Mouse (Mus musculus): ENCODE results near the gene Mical3. TPM values are rescaled to one million over a fixed set of nuclear protein-coding genes. Genes with fewer than 3 reads are reported as not detected.

The Mical3 gene
- polyA plus RNA-seq, 1 experiment from 2014 or later: 11.5 TPM

DNA sequence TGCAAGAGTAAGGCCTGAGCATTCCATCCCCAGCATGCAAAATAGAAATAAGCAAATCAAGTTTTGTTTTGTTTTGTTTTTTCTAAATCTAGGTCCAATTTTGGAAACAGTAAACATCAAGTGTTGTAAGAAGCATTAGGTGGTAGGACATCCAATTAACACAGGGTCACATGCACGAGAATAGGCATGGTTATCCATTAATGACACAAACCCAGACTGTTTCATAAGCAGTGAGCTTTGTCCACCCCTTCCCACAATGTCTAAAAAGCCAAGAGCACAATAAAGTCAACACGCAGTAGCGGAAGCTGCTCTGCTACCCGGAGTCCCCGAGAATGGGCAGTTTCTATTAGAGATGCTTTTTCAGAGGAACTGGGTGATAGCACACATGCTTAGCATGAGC lies 225.7 kb downstream of the Mical3 start:
- Histone ChIP-seq H3K9ac (ENCODE audit: low read length) (no peak overlapping the region), H3K4me1 (ENCODE audit: control insufficient read depth, insufficient read depth, low read length) (no peaks in the 10 kb centered on the region; the same call in 1 of the 2 replicates), H3K36me3 (ENCODE audit: control insufficient read depth, insufficient read depth, low read length) (no peaks in the 10 kb centered on the region), H3K4me3 (replicated peaks; ENCODE audit: low read length) (no peak overlapping the region), H3K4me2 (ENCODE audit: low read depth, low read length) (no peak overlapping the region), H3K27me3 (ENCODE audit: control insufficient read depth, insufficient read depth, low read length) (no peaks in the 10 kb centered on the region), H3K9me3 (replicated peaks; ENCODE audit: control insufficient read depth, low read length) (no peaks in the 10 kb centered on the region), H3K27ac (ENCODE audit: low read length) (no peak overlapping the region)
- ATAC-seq (ENCODE audit: insufficient read depth, low FRiP score): no peak
- 83% methylated on average over 5 of the region's 5 CpGs for WGBS

DNA sequence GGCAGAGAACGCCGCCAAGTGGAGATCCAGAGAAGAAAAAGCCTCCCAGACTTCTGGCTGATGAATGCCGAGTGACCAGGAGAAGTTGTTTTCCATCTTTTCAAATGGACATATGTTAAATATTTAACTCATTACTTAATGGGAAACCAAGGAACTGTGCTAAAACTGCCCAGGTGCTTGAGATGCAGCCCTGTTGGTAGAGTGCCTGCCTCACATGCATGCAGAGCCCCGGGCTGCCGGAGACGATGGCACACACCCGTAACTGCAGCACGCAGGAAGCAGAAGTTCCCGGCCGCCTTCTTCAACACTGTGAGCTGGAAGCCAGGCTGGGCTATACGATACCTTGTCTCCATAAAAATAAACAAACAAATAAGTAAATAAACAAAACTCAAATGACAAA lies 226.8 kb downstream of the Mical3 start:
- Histone ChIP-seq H3K4me1 (ENCODE audit: control insufficient read depth, insufficient read depth, low read length) (no peaks in the 10 kb centered on the region; the same call in 1 of the 2 replicates), H3K9me3 (replicated peaks; ENCODE audit: control insufficient read depth, low read length) (no peaks in the 10 kb centered on the region), H3K4me2 (ENCODE audit: low read depth, low read length) (no peak overlapping the region), H3K36me3 (ENCODE audit: control insufficient read depth, insufficient read depth, low read length) (no peaks in the 10 kb centered on the region), H3K9ac (ENCODE audit: low read length) (no peak overlapping the region), H3K27ac (ENCODE audit: low read length) (no peak overlapping the region), H3K27me3 (ENCODE audit: control insufficient read depth, insufficient read depth, low read length) (no peaks in the 10 kb centered on the region), H3K4me3 (replicated peaks; ENCODE audit: low read length) (no peak overlapping the region)
- WGBS: 82% methylated on average over 11 of the region's 11 CpGs
- ATAC-seq (ENCODE audit: insufficient read depth, low FRiP score): no peak; the same call in 1 of the 2 replicates

DNA sequence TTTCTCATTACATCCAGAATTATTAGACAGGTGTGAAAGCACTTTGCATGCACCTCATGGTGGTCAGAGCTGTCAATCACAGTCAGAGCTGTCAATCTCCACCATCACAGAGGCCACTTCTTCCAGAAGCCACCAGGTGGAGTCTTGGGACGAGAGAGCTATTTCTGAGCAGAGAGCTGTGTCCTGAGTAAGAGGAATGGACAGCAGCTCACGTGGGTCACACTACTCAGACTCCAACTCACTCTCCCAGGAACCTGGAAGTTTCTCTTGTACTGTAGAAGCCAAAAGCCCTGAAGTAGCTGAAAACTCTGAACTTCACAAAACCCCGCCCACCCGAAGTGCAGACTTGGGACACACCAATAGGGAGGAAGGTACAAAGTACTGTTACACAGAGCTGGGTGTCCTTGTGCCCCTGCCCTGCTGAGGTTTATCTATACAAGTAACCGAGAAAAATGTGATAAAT lies 227.3 kb downstream of the Mical3 start:
- Histone ChIP-seq H3K4me2 (ENCODE audit: low read depth, low read length) (no peak overlapping the region), H3K9ac (ENCODE audit: low read length) (no peak overlapping the region), H3K4me1 (ENCODE audit: control insufficient read depth, insufficient read depth, low read length) (no peaks in the 10 kb centered on the region; the same call in 1 of the 2 replicates), H3K9me3 (replicated peaks; ENCODE audit: control insufficient read depth, low read length) (no peaks in the 10 kb centered on the region), H3K27ac (ENCODE audit: low read length) (no peak overlapping the region), H3K27me3 (ENCODE audit: control insufficient read depth, insufficient read depth, low read length) (no peaks in the 10 kb centered on the region), H3K4me3 (replicated peaks; ENCODE audit: low read length) (no peak overlapping the region), H3K36me3 (ENCODE audit: control insufficient read depth, insufficient read depth, low read length) (no peaks in the 10 kb centered on the region)
- peak; percentile 57; the same call in 1 of the 2 replicates for ATAC-seq (ENCODE audit: insufficient read depth, low FRiP score)
- 45% methylated on average over 5 of the region's 5 CpGs for WGBS

DNA sequence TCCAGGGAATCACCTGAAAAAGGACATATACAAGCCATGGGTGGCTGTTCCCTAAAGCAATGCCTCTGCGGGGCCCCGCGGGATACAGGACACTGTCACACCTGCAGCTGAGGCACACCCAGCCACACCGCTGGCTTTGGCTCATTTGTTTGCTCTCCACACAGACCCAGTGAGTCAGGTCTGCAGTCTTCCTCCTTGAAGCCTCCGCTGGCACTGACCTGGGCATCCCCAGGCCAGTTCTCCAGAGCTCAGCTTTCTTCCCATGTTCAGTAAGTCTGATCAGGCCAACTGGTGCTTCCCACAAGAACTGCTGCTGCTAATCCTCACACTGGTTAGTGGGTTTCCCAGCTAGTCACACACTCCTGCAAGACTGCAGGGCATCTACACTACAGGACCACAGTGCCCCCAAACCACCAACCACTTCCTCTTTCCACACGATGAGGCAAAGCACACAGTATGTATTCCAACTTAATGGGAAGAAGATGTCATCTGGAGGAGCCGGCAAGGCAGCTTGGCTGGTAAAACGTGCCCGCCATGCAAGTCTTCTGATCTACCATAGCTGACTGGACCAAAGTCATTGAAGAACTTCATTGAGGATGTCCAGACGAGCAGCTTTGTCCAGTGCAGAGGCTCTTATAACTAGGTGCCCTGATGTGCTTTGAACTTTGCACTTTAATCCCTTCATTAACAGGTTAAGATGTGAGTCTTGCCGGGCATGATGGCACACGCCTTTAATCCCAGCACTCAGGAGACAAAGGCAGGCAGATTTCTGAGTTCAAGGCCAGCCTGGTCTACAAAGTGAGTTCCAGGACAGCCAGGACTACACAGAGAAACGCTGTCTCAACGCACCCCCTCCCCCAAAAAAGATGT lies 228.8 kb downstream of the Mical3 start:
- H3K9me3 ChIP-seq (replicated peaks; ENCODE audit: control insufficient read depth, low read length): no peaks in the 10 kb centered on the region
- no peak overlapping the region for H3K9ac ChIP-seq (ENCODE audit: low read length)
- no peak overlapping the region for H3K4me2 ChIP-seq (ENCODE audit: low read depth, low read length)
- H3K27me3 ChIP-seq (ENCODE audit: control insufficient read depth, insufficient read depth, low read length): no peaks in the 10 kb centered on the region
- no peaks in the 10 kb centered on the region; the same call in 1 of the 2 replicates for H3K4me1 ChIP-seq (ENCODE audit: control insufficient read depth, insufficient read depth, low read length)
- 77% methylated on average over 14 of the region's 14 CpGs for WGBS
- no peak for ATAC-seq (ENCODE audit: insufficient read depth, low FRiP score)
- no peaks in the 10 kb centered on the region for H3K36me3 ChIP-seq (ENCODE audit: control insufficient read depth, insufficient read depth, low read length)
- H3K4me3 ChIP-seq (replicated peaks; ENCODE audit: low read length): no peak overlapping the region
- no peak overlapping the region for H3K27ac ChIP-seq (ENCODE audit: low read length)

DNA sequence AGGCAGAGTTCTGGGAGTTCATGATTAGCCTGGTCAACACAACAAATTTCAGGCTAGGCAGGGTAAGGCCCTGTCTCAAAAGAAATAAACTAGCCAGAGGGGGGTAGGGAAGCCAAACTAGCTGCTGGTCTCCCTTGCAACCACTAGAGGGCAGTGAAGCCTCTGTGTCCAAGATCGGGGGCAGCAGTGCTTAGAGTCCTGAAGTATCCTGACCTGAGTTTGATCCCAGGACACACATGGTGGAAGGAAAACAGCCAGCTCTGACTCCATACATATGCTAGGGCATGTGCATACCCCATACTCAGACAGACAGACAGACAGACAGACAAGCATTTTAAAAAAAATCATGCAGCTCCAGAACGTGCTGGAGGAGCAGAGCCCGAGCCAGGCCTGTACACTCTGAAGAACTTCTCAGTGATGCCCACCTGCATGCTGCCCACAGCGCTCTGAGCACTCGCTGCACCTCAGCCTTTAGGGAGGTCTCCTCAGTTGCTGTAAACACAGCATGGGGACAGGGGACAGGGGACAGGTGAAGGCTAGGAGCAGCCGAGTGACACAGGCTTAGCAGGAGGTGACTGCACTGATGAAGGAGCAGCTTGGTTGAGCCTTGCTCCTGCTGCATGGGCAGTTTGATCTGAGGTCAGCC lies 232.5 kb downstream of the Mical3 start:
- ATAC-seq (ENCODE audit: insufficient read depth, low FRiP score): no peak
- 67% methylated on average over 6 of the region's 6 CpGs for WGBS
- no peak overlapping the region for H3K4me2 ChIP-seq (ENCODE audit: low read depth, low read length)

DNA sequence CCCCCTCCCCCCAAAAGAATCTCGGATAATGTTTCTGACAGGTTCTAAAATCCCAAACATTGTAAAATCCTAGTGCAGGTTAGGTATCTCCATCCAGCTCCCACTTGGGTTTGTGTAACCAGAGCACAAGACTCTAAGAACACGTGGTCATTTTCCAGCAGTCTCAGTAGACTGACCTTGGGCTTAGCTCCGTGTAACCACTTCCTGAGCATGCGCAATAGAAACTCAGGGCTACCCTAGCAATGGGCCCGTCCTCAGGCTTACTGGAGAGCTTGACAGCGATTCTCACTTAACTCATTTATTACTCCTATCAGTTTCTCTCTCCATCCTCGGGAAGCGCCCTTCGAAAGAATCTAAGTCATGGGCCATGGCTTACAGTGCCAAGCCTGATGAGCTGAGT lies 236.3 kb downstream of the Mical3 start:
- WGBS: 77% methylated on average over 9 of the region's 9 CpGs
- ATAC-seq (ENCODE audit: insufficient read depth, low FRiP score): no peak

More for the DNA sequence above, 232.5 kb downstream of the Mical3 start:
- Histone ChIP-seq H3K4me1 (ENCODE audit: control insufficient read depth, insufficient read depth, low read length) (no peaks in the 10 kb centered on the region; the same call in 1 of the 2 replicates), H3K27ac (ENCODE audit: low read length) (no peak overlapping the region), H3K4me3 (replicated peaks; ENCODE audit: low read length) (no peak overlapping the region), H3K27me3 (ENCODE audit: control insufficient read depth, insufficient read depth, low read length) (no peaks in the 10 kb centered on the region), H3K36me3 (ENCODE audit: control insufficient read depth, insufficient read depth, low read length) (0 out of 2 replicates have a peak, but pooled peaks cover 5% of the 10 kb centered on the region), H3K9ac (ENCODE audit: low read length) (no peak overlapping the region), H3K9me3 (replicated peaks; ENCODE audit: control insufficient read depth, low read length) (no peaks in the 10 kb centered on the region)

DNA sequence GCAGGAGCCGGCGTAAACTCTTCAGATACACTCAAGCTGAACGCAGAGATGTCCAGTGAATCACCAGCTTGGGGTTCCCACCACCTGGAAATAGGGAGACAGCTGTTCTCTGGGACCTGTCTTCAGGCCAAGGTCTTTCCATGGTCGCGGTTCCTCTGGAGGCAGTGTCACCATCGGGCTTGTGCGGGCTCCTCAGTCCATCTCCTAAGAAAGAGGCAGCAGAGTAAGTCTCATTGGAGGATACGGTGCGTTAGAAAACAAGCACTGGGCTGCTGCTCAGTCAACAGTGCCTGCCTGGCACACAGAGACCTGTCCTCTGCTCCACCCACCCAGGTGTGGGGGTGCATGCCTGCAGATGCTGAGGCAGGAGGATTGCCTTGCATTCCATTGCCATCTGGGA lies 236.7 kb downstream of the Mical3 start:
- H3K27me3 ChIP-seq (ENCODE audit: control insufficient read depth, insufficient read depth, low read length): no peaks in the 10 kb centered on the region
- H3K9me3 ChIP-seq (replicated peaks; ENCODE audit: control insufficient read depth, low read length): no peaks in the 10 kb centered on the region
- ATAC-seq (ENCODE audit: insufficient read depth, low FRiP score): no peak
- whole genome bisulfite sequencing: 93% methylated on average over 9 of the region's 9 CpGs
- no peaks in the 10 kb centered on the region for H3K4me1 ChIP-seq (ENCODE audit: control insufficient read depth, insufficient read depth, low read length)
- no peak overlapping the region for H3K27ac ChIP-seq (ENCODE audit: low read length)
- H3K4me2 ChIP-seq (ENCODE audit: low read depth, low read length): no peak overlapping the region
- H3K4me3 ChIP-seq (replicated peaks; ENCODE audit: low read length): no peak overlapping the region
- no peak overlapping the region for H3K9ac ChIP-seq (ENCODE audit: low read length)
- 0 out of 2 replicates have a peak, but pooled peaks cover 5% of the 10 kb centered on the region for H3K36me3 ChIP-seq (ENCODE audit: control insufficient read depth, insufficient read depth, low read length)

More for the DNA sequence above, 236.3 kb downstream of the Mical3 start:
- H3K36me3 ChIP-seq (ENCODE audit: control insufficient read depth, insufficient read depth, low read length): 0 out of 2 replicates have a peak, but pooled peaks cover 5% of the 10 kb centered on the region
- no peak overlapping the region for H3K4me3 ChIP-seq (replicated peaks; ENCODE audit: low read length)
- no peaks in the 10 kb centered on the region for H3K27me3 ChIP-seq (ENCODE audit: control insufficient read depth, insufficient read depth, low read length)
- H3K9me3 ChIP-seq (replicated peaks; ENCODE audit: control insufficient read depth, low read length): no peaks in the 10 kb centered on the region
- H3K4me1 ChIP-seq (ENCODE audit: control insufficient read depth, insufficient read depth, low read length): no peaks in the 10 kb centered on the region
- H3K9ac ChIP-seq (ENCODE audit: low read length): no peak overlapping the region
- H3K4me2 ChIP-seq (ENCODE audit: low read depth, low read length): no peak overlapping the region
- H3K27ac ChIP-seq (ENCODE audit: low read length): no peak overlapping the region

DNA sequence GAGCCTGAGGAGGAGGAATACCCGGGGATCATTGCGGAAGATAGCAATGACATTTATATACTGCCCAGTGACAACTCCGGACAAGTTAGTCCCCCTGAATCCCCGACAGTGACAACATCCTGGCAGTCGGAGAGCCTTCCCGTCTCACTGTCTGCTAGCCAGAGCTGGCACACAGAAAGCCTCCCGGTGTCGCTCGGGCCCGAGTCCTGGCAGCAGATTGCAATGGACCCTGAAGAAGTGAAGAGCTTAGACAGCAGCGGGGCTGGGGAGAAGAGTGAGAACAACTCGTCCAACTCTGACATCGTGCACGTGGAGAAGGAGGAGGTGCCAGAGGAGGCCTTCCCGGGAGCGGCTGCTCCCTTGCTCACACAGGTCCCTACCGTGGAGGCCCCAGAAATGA lies 244.1 kb downstream of the Mical3 start:
- WGBS: 91% methylated on average over 17 of the region's 17 CpGs
- no peaks in the 10 kb centered on the region; the same call in 1 of the 2 replicates for H3K9me3 ChIP-seq (replicated peaks; ENCODE audit: control insufficient read depth, low read length)
- no peaks in the 10 kb centered on the region for H3K4me1 ChIP-seq (ENCODE audit: control insufficient read depth, insufficient read depth, low read length)
- no peak overlapping the region for H3K4me3 ChIP-seq (replicated peaks; ENCODE audit: low read length)
- ATAC-seq (ENCODE audit: insufficient read depth, low FRiP score): no peak
- no peaks in the 10 kb centered on the region for H3K27me3 ChIP-seq (ENCODE audit: control insufficient read depth, insufficient read depth, low read length)
- no peak overlapping the region for H3K27ac ChIP-seq (ENCODE audit: low read length)
- H3K36me3 ChIP-seq (ENCODE audit: control insufficient read depth, insufficient read depth, low read length): peaks cover 30% of the 10 kb centered on the region; the same call in 1 of the 2 replicates
- no peak overlapping the region for H3K4me2 ChIP-seq (ENCODE audit: low read depth, low read length)
- H3K9ac ChIP-seq (ENCODE audit: low read length): no peak overlapping the region

DNA sequence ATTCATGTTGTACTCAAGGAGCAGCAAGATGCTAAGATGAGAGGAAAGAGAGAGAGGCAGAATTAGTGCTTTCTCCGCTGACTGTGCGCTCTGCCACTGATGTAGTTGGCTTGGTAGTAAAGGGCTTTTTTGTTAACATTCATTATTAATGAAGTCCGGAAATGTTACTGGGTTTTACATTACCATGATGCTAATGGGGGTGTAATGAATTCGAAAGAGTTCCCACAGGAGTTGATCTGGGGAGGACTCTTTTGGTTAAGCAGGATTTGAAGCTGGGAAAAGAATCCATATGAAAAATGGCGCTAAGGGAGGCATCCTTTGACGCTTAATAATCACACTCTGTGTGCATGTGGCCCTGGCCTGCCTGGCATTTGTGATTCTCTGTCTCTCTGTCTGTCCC lies 246.4 kb downstream of the Mical3 start:
- no peak for ATAC-seq (ENCODE audit: insufficient read depth, low FRiP score)
- 93% methylated on average over 6 of the region's 6 CpGs for WGBS
- H3K36me3 ChIP-seq (ENCODE audit: control insufficient read depth, insufficient read depth, low read length): peaks cover 36% of the 10 kb centered on the region; the same call in 1 of the 2 replicates

More for the DNA sequence above, 246.4 kb downstream of the Mical3 start:
- no peaks in the 10 kb centered on the region for H3K27me3 ChIP-seq (ENCODE audit: control insufficient read depth, insufficient read depth, low read length)
- no peaks in the 10 kb centered on the region for H3K4me1 ChIP-seq (ENCODE audit: control insufficient read depth, insufficient read depth, low read length)
- H3K9me3 ChIP-seq (replicated peaks; ENCODE audit: control insufficient read depth, low read length): no peaks in the 10 kb centered on the region; the same call in 1 of the 2 replicates
- no peak overlapping the region for H3K4me2 ChIP-seq (ENCODE audit: low read depth, low read length)
- no peak overlapping the region for H3K27ac ChIP-seq (ENCODE audit: low read length)
- H3K4me3 ChIP-seq (replicated peaks; ENCODE audit: low read length): no peak overlapping the region
- no peak overlapping the region for H3K9ac ChIP-seq (ENCODE audit: low read length)
